Mouse (Mus musculus) ES-E14 (cell line): ENCODE data around the gene Fgfr1op2.

Source experiments
- CHD2 ChIP-seq: IDR thresholded peaks from 2 replicates; pipeline ENCODE4 v1.6.1; 2014; ENCODE audit warnings: mild to moderate bottlenecking, low read depth, low read length, inconsistent platforms
- HCFC1 ChIP-seq: IDR thresholded peaks from 2 replicates; pipeline ENCODE4 v1.6.1; 2012; ENCODE audit warnings: low read length, inconsistent platforms, borderline replicate concordance; ENCODE audit not compliant: insufficient read depth
- MAFK ChIP-seq: IDR thresholded peaks from 2 replicates; pipeline ENCODE4 v1.6.1; 2014; ENCODE audit warnings: mild to moderate bottlenecking, low read depth, low read length, inconsistent platforms; ENCODE audit not compliant: insufficient read depth
- ZC3H11A ChIP-seq: IDR thresholded peaks from 2 replicates; pipeline ENCODE4 v1.6.1; 2012; ENCODE audit warnings: low read depth, mild to moderate bottlenecking, inconsistent platforms, low read length, borderline replicate concordance
- ZNF384 ChIP-seq: IDR thresholded peaks from 2 replicates; pipeline ENCODE4 v1.6.1; 2012; ENCODE audit warnings: low read depth, low read length, inconsistent platforms

DNA sequence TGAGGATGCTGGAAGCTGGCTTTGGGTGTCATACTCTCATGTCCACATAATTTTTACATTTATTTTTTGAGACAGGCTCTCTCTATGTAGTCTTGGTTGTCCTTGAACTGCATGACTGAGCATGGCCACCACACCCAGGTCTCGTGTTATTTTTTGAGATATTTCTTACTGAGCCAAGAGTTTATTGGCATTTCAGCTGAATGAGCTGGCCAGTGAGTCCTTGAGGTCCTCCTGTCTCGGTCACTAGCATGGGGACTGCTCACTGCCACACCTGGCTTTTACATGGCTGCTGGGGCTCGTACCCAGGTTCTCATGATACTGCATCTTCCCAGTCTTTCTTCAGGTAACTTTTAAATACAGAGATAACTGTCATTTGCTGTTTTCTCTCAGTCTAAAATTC, 36.6 kb upstream of the Fgfr1op2 start:
- TF ChIP-seq HCFC1 = no peak
- TF ChIP-seq ZNF384 = no peak
- no peak for TF ChIP-seq MAFK
- no peak for TF ChIP-seq CHD2
- TF ChIP-seq ZC3H11A = no peak
